Mouse (Mus musculus): ENCODE results near the gene Zfp512b. TPM values are rescaled to one million over a fixed set of nuclear protein-coding genes. Genes with fewer than 3 reads are reported as not detected.

Gene Zfp512b
- total RNA-seq, 2 experiments from 2014 or later: 21.9 to 43.1 TPM

DNA sequence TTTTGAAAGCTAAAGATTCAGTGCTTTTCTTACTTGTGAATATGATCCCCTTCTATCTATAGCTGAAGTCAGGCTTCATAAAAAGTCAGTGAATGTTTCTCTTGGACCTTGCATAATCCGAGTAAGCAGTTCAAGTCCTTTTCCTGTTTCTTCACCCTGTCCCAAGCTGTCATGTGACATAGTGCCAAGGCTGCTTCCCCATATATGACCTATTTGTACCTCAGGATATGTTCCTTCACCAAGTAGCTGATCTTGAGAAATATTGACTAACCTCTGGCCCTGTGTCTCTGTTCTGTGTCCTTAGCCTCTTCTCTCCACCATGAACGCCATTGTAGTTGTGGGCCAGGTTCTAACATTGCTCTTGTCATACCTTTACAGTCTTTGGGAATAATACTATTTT, 56.2 kb downstream of the Zfp512b start:
- ATAC-seq (replicated peaks; ENCODE audit: low FRiP score, low TSS enrichment, poor library complexity, severe bottlenecking): 0 out of 2 replicates have a peak, but pooled peaks have one; percentile 22

GRCm38 (mm10) chr2:181532589-181532988, 60.0 kb downstream of the Zfp512b start:
- ATAC-seq (replicated peaks; ENCODE audit: low FRiP score, low TSS enrichment, poor library complexity, severe bottlenecking): no peak

Other genes starting within 250 kb of the Zfp512b start
- gene Zgpat, start 227.9 kb downstream of the Zfp512b start, total RNA-seq (2014; fragmentation: Nextera tagmentation): 20.3 and 25.2 TPM in 2 replicates
- 26.2 and 45.0 TPM in 2 replicates for gene Zgpat, start 227.9 kb downstream of the Zfp512b start, total RNA-seq (2017)
- 53.3 and 66.5 TPM in 2 replicates for gene Arfrp1, start 227.4 kb downstream of the Zfp512b start, total RNA-seq (2014; fragmentation: Nextera tagmentation)
- gene Arfrp1, start 227.4 kb downstream of the Zfp512b start, total RNA-seq (2017): 52.8 and 72.9 TPM in 2 replicates
- gene Lime1, start 212.7 kb downstream of the Zfp512b start, total RNA-seq (2014; fragmentation: Nextera tagmentation): 31.0 and 50.4 TPM in 2 replicates
- 19.8 and 26.8 TPM in 2 replicates for gene Lime1, start 212.7 kb downstream of the Zfp512b start, total RNA-seq (2017)
- gene Zbtb46, start 133.4 kb downstream of the Zfp512b start, total RNA-seq (2014; fragmentation: Nextera tagmentation): 22.8 and 38.7 TPM in 2 replicates
- gene Zbtb46, start 133.4 kb downstream of the Zfp512b start, total RNA-seq (2017): 22.3 and 33.5 TPM in 2 replicates
- gene Abhd16b, start 99.6 kb downstream of the Zfp512b start, total RNA-seq (2014; fragmentation: Nextera tagmentation): not detected in 2 replicates
- gene Abhd16b, start 99.6 kb downstream of the Zfp512b start, total RNA-seq (2017): not detected in 2 replicates
- 65.2 and 70.9 TPM in 2 replicates for gene Tpd52l2, start 95.7 kb downstream of the Zfp512b start, total RNA-seq (2014; fragmentation: Nextera tagmentation)
- gene Tpd52l2, start 95.7 kb downstream of the Zfp512b start, total RNA-seq (2017): 106 and 151 TPM in 2 replicates
- 38.6 and 48.6 TPM in 2 replicates for gene Dnajc5, start 72.3 kb downstream of the Zfp512b start, total RNA-seq (2014; fragmentation: Nextera tagmentation)
- 34.9 and 38.1 TPM in 2 replicates for gene Dnajc5, start 72.3 kb downstream of the Zfp512b start, total RNA-seq (2017)
- gene Uckl1, start 7.9 kb downstream of the Zfp512b start, total RNA-seq (2014; fragmentation: Nextera tagmentation): 102 and 114 TPM in 2 replicates
- 42.3 and 65.4 TPM in 2 replicates for gene Uckl1, start 7.9 kb downstream of the Zfp512b start, total RNA-seq (2017)
- gene Prpf6, start 935 bp downstream of the Zfp512b start, total RNA-seq (2014; fragmentation: Nextera tagmentation): 31.2 and 40.7 TPM in 2 replicates
- gene Prpf6, start 935 bp downstream of the Zfp512b start, total RNA-seq (2017): 95.2 and 125 TPM in 2 replicates
- 1.6 and 3.5 TPM in 2 replicates for gene Samd10, start 6.4 kb upstream of the Zfp512b start, total RNA-seq (2014; fragmentation: Nextera tagmentation)
- gene Samd10, start 6.4 kb upstream of the Zfp512b start, total RNA-seq (2017): 0.80 and 2.5 TPM in 2 replicates
- gene Gm29797, start 64.2 kb upstream of the Zfp512b start, total RNA-seq (2014; fragmentation: Nextera tagmentation): not detected in 2 replicates
- gene Gm29797, start 64.2 kb upstream of the Zfp512b start, total RNA-seq (2017): not detected in 2 replicates
- not detected in 2 replicates for gene Sox18, start 78.8 kb upstream of the Zfp512b start, total RNA-seq (2014; fragmentation: Nextera tagmentation)
- not detected in 2 replicates for gene Sox18, start 78.8 kb upstream of the Zfp512b start, total RNA-seq (2017)
- 8.2 and 9.0 TPM in 2 replicates for gene Tcea2, start 87.5 kb upstream of the Zfp512b start, total RNA-seq (2014; fragmentation: Nextera tagmentation)
- 3.4 and 4.5 TPM in 2 replicates for gene Tcea2, start 87.5 kb upstream of the Zfp512b start, total RNA-seq (2017)
- gene Rgs19, start 101.2 kb upstream of the Zfp512b start, total RNA-seq (2014; fragmentation: Nextera tagmentation): 55.6 and 78.0 TPM in 2 replicates
- 20.5 and 23.7 TPM in 2 replicates for gene Rgs19, start 101.2 kb upstream of the Zfp512b start, total RNA-seq (2017)
- gene Lkaaear1, start 105.6 kb upstream of the Zfp512b start, total RNA-seq (2014; fragmentation: Nextera tagmentation): not detected in 2 replicates
- not detected in 2 replicates for gene Lkaaear1, start 105.6 kb upstream of the Zfp512b start, total RNA-seq (2017)
- 0.90 TPM in 1 of 2 replicates, not detected in the other for gene Oprl1, start 122.2 kb upstream of the Zfp512b start, total RNA-seq (2014; fragmentation: Nextera tagmentation)
- gene Oprl1, start 122.2 kb upstream of the Zfp512b start, total RNA-seq (2017): not detected in 2 replicates
- gene Myt1, start 170.5 kb upstream of the Zfp512b start, total RNA-seq (2014; fragmentation: Nextera tagmentation): not detected in 2 replicates
- not detected in 2 replicates for gene Myt1, start 170.5 kb upstream of the Zfp512b start, total RNA-seq (2017)
- 19.3 and 40.0 TPM in 2 replicates for gene Pcmtd2, start 245.1 kb upstream of the Zfp512b start, total RNA-seq (2014; fragmentation: Nextera tagmentation)
- gene Pcmtd2, start 245.1 kb upstream of the Zfp512b start, total RNA-seq (2017): 29.8 and 33.1 TPM in 2 replicates